Mouse (Mus musculus): ENCODE measurements at regions not wholly inside any gene's neighbourhood (a gene's known extent, or its start where the extent isn't known, plus 50 kb on each side); places are given as distances from the start of the nearest gene placed in this dataset.

GRCm38 (mm10) chr10:56453578-56454069 is 76.5 kb downstream of the Gja1 start:
- no peak for DNase-seq

GRCm38 (mm10) chr10:56455867-56456468 is 78.8 kb downstream of the Gja1 start:
- no peak for DNase-seq

- DNase-seq = no peak
Measured at GRCm38 (mm10) chr10:56468537-56468936, 91.4 kb downstream of the Gja1 start.

GRCm38 (mm10) chr10:56468993-56469712 is 92.0 kb downstream of the Gja1 start:
- peak in 1 of 2 experiments; percentile 5 for DNase-seq

GRCm38 (mm10) chr10:56469895-56470294 is 92.8 kb downstream of the Gja1 start:
- DNase-seq = no peak

GRCm38 (mm10) chr10:56474951-56475350 is 97.8 kb downstream of the Gja1 start:
- DNase-seq = peak; percentile 16 to 18

GRCm38 (mm10) chr10:56482156-56482716 is 105.1 kb downstream of the Gja1 start:
- DNase-seq = no peak

GRCm38 (mm10) chr10:56484931-56485330 is 107.8 kb downstream of the Gja1 start:
- no peak for DNase-seq

GRCm38 (mm10) chr10:56485746-56486145 is 108.6 kb downstream of the Gja1 start:
- no peak for DNase-seq

- DNase-seq = no peak
Measured at GRCm38 (mm10) chr10:56486584-56486983, 109.5 kb downstream of the Gja1 start.

GRCm38 (mm10) chr10:56493461-56493860 is 116.3 kb downstream of the Gja1 start:
- no peak for DNase-seq

- DNase-seq = no peak
Measured at GRCm38 (mm10) chr10:56495352-56495751, 118.2 kb downstream of the Gja1 start.

GRCm38 (mm10) chr10:56519041-56519440 is 141.9 kb downstream of the Gja1 start:
- no peak for DNase-seq

GRCm38 (mm10) chr10:56525791-56526190 is 148.7 kb downstream of the Gja1 start:
- no peak for DNase-seq

GRCm38 (mm10) chr10:56537091-56537490 is 160.0 kb downstream of the Gja1 start:
- no peak for DNase-seq

- no peak for DNase-seq
Measured at GRCm38 (mm10) chr10:56539827-56540511, 162.8 kb downstream of the Gja1 start.

GRCm38 (mm10) chr10:56542106-56542505 is 165.0 kb downstream of the Gja1 start:
- DNase-seq = peak; percentile 10 to 19

GRCm38 (mm10) chr10:56545989-56546388 is 168.9 kb downstream of the Gja1 start:
- DNase-seq = peak; percentile 19 to 24

GRCm38 (mm10) chr10:56546824-56547223 is 169.7 kb downstream of the Gja1 start:
- no peak for DNase-seq

GRCm38 (mm10) chr10:56547825-56548224 is 170.7 kb downstream of the Gja1 start:
- DNase-seq = no peak

- DNase-seq = no peak
Measured at GRCm38 (mm10) chr10:56566836-56567442, 189.8 kb downstream of the Gja1 start.

GRCm38 (mm10) chr10:56582065-56582464 is 204.9 kb downstream of the Gja1 start:
- DNase-seq = peak; percentile 16 to 17

GRCm38 (mm10) chr10:56587205-56587604 is 210.1 kb downstream of the Gja1 start:
- no peak for DNase-seq

All from layer of hippocampus, postnatal 36 days (tissue).